Mouse (Mus musculus) limb, embryonic 15.5 days (tissue): ENCODE results near the gene Pnpla7. TPM values are rescaled to one million over a fixed set of nuclear protein-coding genes. Genes with fewer than 3 reads are reported as not detected.
"Not testable (repeated sequence)": the region's sequence is repeated elsewhere in the genome, so short reads cannot be mapped to it uniquely, and the experiment has no call there.

Source experiments
- ATAC-seq: fragments of 200-750 bp; cut with Nextera tagmentation; 2 replicates; pipeline ENCODE4 v1.8.0; 2017; ENCODE audit warnings: low read depth, moderate TSS enrichment; ENCODE audit not compliant: insufficient number of reproducible peaks, low FRiP score, low TSS enrichment
- H3K27ac ChIP-seq: fragments of 300-500 bp; sonication (generic); 2 replicates; pipeline ENCODE4 v1.5.1; 2015; ENCODE audit warnings: moderate library complexity, mild to moderate bottlenecking, inconsistent platforms
- H3K27me3 ChIP-seq: fragments of 300-500 bp; sonication (generic); 2 replicates; pipeline ENCODE4 v1.6.1; 2015; ENCODE audit warnings: inconsistent platforms
- H3K36me3 ChIP-seq: fragments of 300-500 bp; sonication (generic); 2 replicates; pipeline ENCODE4 v1.6.1; 2015; ENCODE audit warnings: inconsistent platforms
- H3K4me1 ChIP-seq: fragments of 300-500 bp; sonication (generic); 2 replicates; pipeline ENCODE4 v1.6.1; 2015; ENCODE audit warnings: inconsistent platforms
- H3K4me2 ChIP-seq: fragments of 300-500 bp; sonication (generic); 2 replicates; pipeline ENCODE4 v1.6.1; 2015; ENCODE audit warnings: mild to moderate bottlenecking, inconsistent platforms
- H3K4me3 ChIP-seq: fragments of 300-500 bp; sonication (generic); 2 replicates; pipeline ENCODE4 v1.5.1; 2015; ENCODE audit warnings: mild to moderate bottlenecking, inconsistent platforms
- H3K9ac ChIP-seq: fragments of 300-500 bp; sonication (generic); 2 replicates; pipeline ENCODE4 v1.6.1; 2015; ENCODE audit warnings: inconsistent platforms
- H3K9me3 ChIP-seq: fragments of 300-500 bp; sonication (generic); 2 replicates; pipeline ENCODE4 v1.6.1; 2016; ENCODE audit warnings: inconsistent platforms
- WGBS: fragments of 180-500 bp; shearing (Covaris S2); methylation state at CpG from one replicate; pipeline ENCODE4 v1.1.7; 2015; 5-methylcytosine and 5-hydroxymethylcytosine counted together
- polyA plus RNA-seq: library from polyadenylated mRNA; unstranded; fragments of >200 nt; fragmentation: Nextera tagmentation; extraction: Ambion mirVana; gene quantifications from 2 replicates; pipeline ENCODE4 v1.2.1, GENCODE M21; 2015

The Pnpla7 gene
- polyA plus RNA-seq, 1 experiment from 2014 or later = 7.1 TPM

- Histone ChIP-seq H3K27ac (peak within 1 kb of the TSS; percentile 55; the same call in 1 of the 2 replicates), H3K4me1 (peaks cover 14% of the 10 kb centered on the region), H3K27me3 (no peaks in the 10 kb centered on the region), H3K36me3 (peaks cover 29% of the 10 kb centered on the region), H3K9me3 (no peaks in the 10 kb centered on the region), H3K9ac (peak within 1 kb of the TSS; percentile 95), H3K4me3 (peak within 1 kb of the TSS; percentile 100), H3K4me2 (peak within 1 kb of the TSS; percentile 84)
- under 1% methylated on average over 89 of the region's 108 CpGs for WGBS
- ATAC-seq = peak; percentile 95
Measured at GRCm38 (mm10) chr2:24949421-24950188, 26.2 kb upstream of the Pnpla7 start, which contains the start of gene Zmynd19. TSS of gene Zmynd19 (plus strand) at chr2:24949792.

- Histone ChIP-seq H3K27me3 (no peaks in the 10 kb centered on the region), H3K27ac (peak overlapping the region; percentile 22; the same call in 1 of the 2 replicates), H3K4me3 (peak overlapping the region; percentile 100), H3K36me3 (peaks cover 35% of the 10 kb centered on the region), H3K4me1 (peaks cover 14% of the 10 kb centered on the region), H3K4me2 (peak overlapping the region; percentile 84), H3K9me3 (no peaks in the 10 kb centered on the region), H3K9ac (peak overlapping the region; percentile 95)
- under 1% methylated on average over 26 of the region's 31 CpGs for WGBS
- no peak for ATAC-seq
Measured at GRCm38 (mm10) chr2:24950189-24950535, 25.7 kb upstream of the Pnpla7 start.

GRCm38 (mm10) chr2:24952537-24953055 lies 23.2 kb upstream of the Pnpla7 start:
- Histone ChIP-seq H3K4me3 (no peak overlapping the region), H3K9me3 (no peaks in the 10 kb centered on the region), H3K4me1 (peaks cover 14% of the 10 kb centered on the region), H3K27me3 (no peaks in the 10 kb centered on the region), H3K27ac (no peak overlapping the region), H3K4me2 (no peak overlapping the region), H3K36me3 (peaks cover 54% of the 10 kb centered on the region), H3K9ac (no peak overlapping the region)
- ATAC-seq = no peak
- WGBS = 85% methylated on average over 4 of the region's 4 CpGs

GRCm38 (mm10) chr2:24960910-24961309 lies 14.9 kb upstream of the Pnpla7 start:
- H3K9ac ChIP-seq = no peak overlapping the region
- no peak overlapping the region for H3K4me2 ChIP-seq
- H3K4me1 ChIP-seq = peaks cover 7% of the 10 kb centered on the region
- H3K36me3 ChIP-seq = peaks cover 71% of the 10 kb centered on the region
- no peak for ATAC-seq
- WGBS = 31% methylated on average over 3 of the region's 3 CpGs
- H3K9me3 ChIP-seq = no peaks in the 10 kb centered on the region
- no peak overlapping the region for H3K4me3 ChIP-seq
- no peaks in the 10 kb centered on the region for H3K27me3 ChIP-seq
- H3K27ac ChIP-seq = no peak overlapping the region

DNA sequence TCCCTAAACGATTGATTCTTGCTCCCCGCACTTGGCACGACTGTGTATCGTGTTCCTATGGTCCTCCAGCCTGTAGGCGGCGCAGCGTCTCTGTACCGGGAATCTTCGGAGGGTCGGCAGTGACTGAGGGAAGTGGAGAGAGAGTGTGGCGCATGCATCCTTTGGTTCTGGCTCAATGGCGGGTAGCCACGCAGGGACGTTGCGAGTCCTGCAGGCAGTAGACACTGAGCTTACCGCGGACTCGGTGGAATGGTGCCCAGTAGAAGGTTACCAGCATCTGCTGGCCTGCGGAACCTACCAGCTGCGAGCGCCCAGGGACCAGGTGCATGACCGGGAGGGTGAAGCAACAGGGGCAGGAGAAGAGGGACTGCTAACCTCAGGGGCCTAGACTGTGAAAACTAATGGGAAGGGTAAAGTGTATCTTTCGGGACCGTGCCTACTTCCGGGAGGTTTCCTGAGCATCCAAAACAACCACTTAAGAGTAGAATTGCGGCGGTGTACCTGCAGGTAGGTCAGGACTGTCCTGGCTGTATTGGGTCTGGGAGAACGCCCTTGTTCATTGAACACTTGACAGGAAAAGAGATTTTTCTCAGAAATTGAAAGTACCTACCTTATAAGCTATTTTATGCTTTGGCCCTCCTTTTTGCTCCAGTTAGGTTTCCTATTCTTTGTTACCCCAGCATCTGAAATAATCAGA lies 13.4 kb upstream of the Pnpla7 start, which contains the start of gene Dph7:
Gene Dph7 (plus strand): TSS at position 97 of the 697 bp plus-strand sequence.
- ATAC-seq = peak; percentile 83
- H3K9ac ChIP-seq = peak within 1 kb of the TSS; percentile 64
- H3K4me3 ChIP-seq = peak within 1 kb of the TSS; percentile 68
- no peaks in the 10 kb centered on the region for H3K9me3 ChIP-seq
- no peaks in the 10 kb centered on the region for H3K27me3 ChIP-seq
- H3K27ac ChIP-seq = peak within 1 kb of the TSS; percentile 55; the same call in 1 of the 2 replicates
- 2% methylated on average over 28 of the region's 28 CpGs for WGBS
- peak within 1 kb of the TSS; percentile 47 for H3K4me2 ChIP-seq
- H3K4me1 ChIP-seq = peaks cover 7% of the 10 kb centered on the region
- peaks cover 68% of the 10 kb centered on the region for H3K36me3 ChIP-seq

DNA sequence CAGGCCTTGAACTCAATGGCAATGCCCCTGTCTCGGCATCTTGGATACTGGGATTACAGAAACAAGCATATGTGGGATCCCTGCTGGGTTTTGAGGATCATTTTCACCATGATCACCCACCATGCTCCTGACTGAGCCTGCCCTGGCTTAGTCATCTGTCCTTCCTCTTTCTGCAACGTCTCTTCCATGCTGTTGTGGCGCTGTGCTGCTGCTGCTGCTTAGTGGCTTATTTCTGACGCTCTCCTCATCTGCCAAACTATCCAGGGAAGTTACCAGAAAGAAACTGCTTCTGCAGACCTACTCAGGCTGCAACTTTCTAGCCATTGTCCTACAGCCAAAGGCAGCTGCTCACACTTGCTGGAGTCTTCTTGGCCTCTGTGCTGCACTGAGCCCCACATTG lies 5.4 kb upstream of the Pnpla7 start:
- no peak for ATAC-seq
- Histone ChIP-seq H3K4me3 (no peak overlapping the region), H3K4me1 (peaks cover 10% of the 10 kb centered on the region), H3K36me3 (peaks cover 68% of the 10 kb centered on the region), H3K9me3 (no peaks in the 10 kb centered on the region), H3K4me2 (no peak overlapping the region), H3K27me3 (no peaks in the 10 kb centered on the region), H3K27ac (no peak overlapping the region), H3K9ac (no peak overlapping the region)
- WGBS = 75% methylated on average over 4 of the region's 4 CpGs

- WGBS = under 1% methylated on average over 17 of the region's 17 CpGs
- Histone ChIP-seq H3K4me3 (peak overlapping the region; percentile 89), H3K36me3 (peaks cover 35% of the 10 kb centered on the region), H3K9ac (peak overlapping the region; percentile 82), H3K27ac (peak overlapping the region; percentile 84), H3K4me1 (peaks cover 18% of the 10 kb centered on the region), H3K4me2 (peak overlapping the region; percentile 96)
- not testable (repeated sequence) for H3K9me3 ChIP-seq, ATAC-seq, H3K27me3 ChIP-seq
Measured at GRCm38 (mm10) chr2:24974452-24974851, 1.4 kb upstream of the Pnpla7 start.

DNA sequence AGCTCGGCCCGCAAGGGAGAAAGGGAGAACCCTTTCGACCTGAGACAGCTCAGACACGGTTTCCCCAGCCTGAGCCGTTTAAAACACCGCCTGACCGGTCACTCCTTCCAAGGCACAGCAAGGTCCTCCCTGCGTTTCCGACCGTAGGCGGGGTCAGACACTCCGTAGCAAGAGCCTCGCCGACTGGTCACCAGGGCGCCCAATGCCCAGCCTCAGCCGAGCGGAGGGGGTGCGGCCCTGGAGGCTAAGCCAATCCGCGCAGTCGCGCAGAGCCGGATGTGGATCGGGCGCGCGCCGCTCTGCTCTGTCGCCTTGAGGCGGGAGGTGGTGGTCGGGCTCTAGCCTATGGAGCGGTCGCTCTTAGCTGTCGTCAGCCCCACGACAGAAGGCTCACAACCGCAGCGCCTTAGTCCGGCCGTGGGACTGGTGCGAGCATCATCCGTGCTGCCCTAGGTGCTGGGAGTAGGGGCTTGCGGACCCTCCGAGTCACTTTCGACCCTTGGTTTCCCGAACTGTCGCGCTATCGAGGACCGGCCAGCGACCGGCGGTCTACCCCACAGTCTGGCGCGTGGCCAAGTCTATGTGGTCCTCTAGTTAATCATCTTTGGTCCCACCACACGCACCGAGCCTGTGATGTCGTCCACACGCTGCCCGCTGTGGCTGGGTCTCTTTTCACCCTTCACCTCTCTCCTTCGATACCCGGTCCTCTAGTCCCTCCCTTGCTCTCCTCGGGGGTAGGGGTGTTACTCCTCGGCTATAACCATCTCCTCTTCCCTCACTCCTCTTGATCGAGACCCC lies 728 bp upstream of the Pnpla7 start, which contains the start of gene Mrpl41:
Gene Mrpl41 (minus strand): TSS at position 193 of the 798 bp plus-strand sequence.
- H3K27ac ChIP-seq = peak within 1 kb of the TSS; percentile 95
- WGBS = under 1% methylated on average over 62 of the region's 64 CpGs
- ATAC-seq = peak; percentile 98

GRCm38 (mm10) chr2:24976960-24977359 lies 1.1 kb downstream of the Pnpla7 start:
- ATAC-seq = no peak
- Histone ChIP-seq H3K4me2 (no peak overlapping the region), H3K9ac (no peak overlapping the region), H3K4me3 (no peak overlapping the region), H3K4me1 (peaks cover 18% of the 10 kb centered on the region), H3K27ac (no peak overlapping the region), H3K27me3 (no peaks in the 10 kb centered on the region), H3K36me3 (peaks cover 11% of the 10 kb centered on the region), H3K9me3 (no peaks in the 10 kb centered on the region)
- WGBS = 89% methylated on average over 5 of the region's 5 CpGs

More for the DNA sequence above, 728 bp upstream of the Pnpla7 start, which contains the start of gene Mrpl41:
- Histone ChIP-seq H3K9ac (peak within 1 kb of the TSS; percentile 82), H3K4me1 (peaks cover 18% of the 10 kb centered on the region), H3K4me3 (peak within 1 kb of the TSS; percentile 89), H3K36me3 (peaks cover 29% of the 10 kb centered on the region), H3K27me3 (no peaks in the 10 kb centered on the region), H3K9me3 (no peaks in the 10 kb centered on the region), H3K4me2 (peak within 1 kb of the TSS; percentile 96)

DNA sequence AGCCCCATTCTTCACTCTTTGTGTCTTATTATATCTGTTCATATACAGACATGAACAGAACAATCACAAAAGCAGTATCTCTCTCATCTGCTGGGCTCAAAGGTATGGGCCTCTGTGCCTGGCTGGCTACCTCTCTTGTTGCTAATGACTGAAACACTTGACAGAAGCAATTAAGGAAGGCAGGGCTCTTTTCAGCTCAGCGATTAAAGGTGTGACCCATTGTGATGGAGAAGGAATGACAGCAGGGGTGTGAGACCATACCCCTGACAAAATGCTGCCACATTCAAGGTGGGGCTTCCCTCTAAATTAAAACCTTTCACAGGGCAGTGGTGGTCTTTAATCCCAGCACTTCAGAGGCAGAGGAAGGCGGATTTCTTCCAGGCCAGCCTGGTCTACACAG lies 11.9 kb downstream of the Pnpla7 start:
- H3K4me1 ChIP-seq = no peaks in the 10 kb centered on the region
- H3K9me3 ChIP-seq = no peaks in the 10 kb centered on the region
- no peak overlapping the region for H3K4me2 ChIP-seq
- no peak overlapping the region for H3K9ac ChIP-seq
- H3K36me3 ChIP-seq = peaks cover 6% of the 10 kb centered on the region; the same call in 1 of the 2 replicates
- WGBS = 49% methylated on average over 2 of the region's 2 CpGs
- H3K27me3 ChIP-seq = no peaks in the 10 kb centered on the region
- no peak overlapping the region for H3K4me3 ChIP-seq
- H3K27ac ChIP-seq = no peak overlapping the region
- no peak for ATAC-seq

DNA sequence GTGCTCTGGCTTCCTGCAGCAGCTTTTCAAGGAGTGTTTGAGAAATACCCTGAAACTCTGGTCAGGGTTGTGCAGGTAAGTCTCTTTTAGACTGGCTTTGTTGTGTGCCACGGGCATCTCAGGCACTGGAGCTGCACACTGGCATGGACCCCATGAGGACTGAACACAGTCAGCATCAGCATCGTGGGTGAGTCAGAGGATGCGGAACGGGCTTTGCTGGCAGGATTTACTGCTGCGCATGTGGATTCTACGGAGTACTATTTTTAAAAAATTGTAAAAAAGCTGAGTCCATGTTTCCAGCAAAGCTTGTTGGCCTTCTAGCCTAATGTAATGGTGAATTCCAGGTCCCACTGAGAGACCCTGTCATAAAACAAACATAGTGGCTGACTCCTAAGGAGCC lies 19.5 kb downstream of the Pnpla7 start:
- 87% methylated on average over 6 of the region's 6 CpGs for WGBS
- no peaks in the 10 kb centered on the region for H3K27me3 ChIP-seq
- no peaks in the 10 kb centered on the region for H3K4me1 ChIP-seq

More for the DNA sequence above, 19.5 kb downstream of the Pnpla7 start:
- H3K36me3 ChIP-seq = 0 out of 2 replicates have a peak, but pooled peaks cover 6% of the 10 kb centered on the region
- no peak overlapping the region for H3K4me3 ChIP-seq
- H3K9ac ChIP-seq = no peak overlapping the region
- no peak overlapping the region for H3K27ac ChIP-seq
- no peak overlapping the region for H3K4me2 ChIP-seq
- H3K9me3 ChIP-seq = no peaks in the 10 kb centered on the region
- no peak for ATAC-seq
